Mouse (Mus musculus) stomach, postnatal 0 days (tissue): ENCODE measurements at regions not wholly inside any gene's neighbourhood (a gene's known extent, or its start where the extent isn't known, plus 50 kb on each side); places are given as distances from the start of the nearest gene placed in this dataset.

Source experiments
- ATAC-seq: fragments of 200-750 bp; cut with Nextera tagmentation; 2 replicates; pipeline ENCODE4 v1.8.0; 2017; ENCODE audit not compliant: low FRiP score, low TSS enrichment
- DNase-seq: peaks from one replicate; pipeline ENCODE4 v3.0.0-alpha.2; 2016; ENCODE audit warnings: low spot score
- H3K27ac ChIP-seq: fragments of 300-500 bp; sonication (generic); replicated peaks from 2 replicates; pipeline ENCODE4 v1.5.1; 2014; ENCODE audit warnings: mild to moderate bottlenecking, control low read depth
- H3K27me3 ChIP-seq: fragments of 300-500 bp; sonication (generic); 2 replicates; pipeline ENCODE4 v1.6.1; 2014; ENCODE audit warnings: low read length; ENCODE audit not compliant: control insufficient read depth, insufficient read depth
- H3K36me3 ChIP-seq: fragments of 300-500 bp; sonication (generic); 2 replicates; pipeline ENCODE4 v1.6.1; 2014; ENCODE audit warnings: low read length, mixed read lengths; ENCODE audit not compliant: control insufficient read depth, insufficient read depth
- H3K4me1 ChIP-seq: fragments of 300-500 bp; sonication (generic); replicated peaks from 2 replicates; pipeline ENCODE4 v1.6.1; 2014; ENCODE audit warnings: antibody characterized with exemption; ENCODE audit not compliant: control insufficient read depth, insufficient read depth
- H3K4me2 ChIP-seq: fragments of 300-500 bp; sonication (generic); replicated peaks from 2 replicates; pipeline ENCODE4 v1.6.1; 2014; ENCODE audit warnings: low read depth, mild to moderate bottlenecking, control low read depth, moderate library complexity
- H3K4me3 ChIP-seq: fragments of 300-500 bp; sonication (generic); 2 replicates; pipeline ENCODE4 v1.5.1; 2014; ENCODE audit warnings: low read depth, low read length, control low read depth
- H3K9ac ChIP-seq: fragments of 300-500 bp; sonication (generic); 2 replicates; pipeline ENCODE4 v1.6.1; 2014; ENCODE audit warnings: mild to moderate bottlenecking, low read length, control low read depth, mixed read lengths
- H3K9me3 ChIP-seq: fragments of 300-500 bp; sonication (generic); 2 replicates; pipeline ENCODE4 v1.6.1; 2016; ENCODE audit warnings: low read length; ENCODE audit not compliant: control insufficient read depth
- CTCF ChIP-seq: IDR thresholded peaks from 2 replicates; pipeline ENCODE4 v1.5.1; 2016; ENCODE audit warnings: antibody characterized with exemption, low read depth, mild to moderate bottlenecking, moderate library complexity
- EP300 ChIP-seq: optimal IDR thresholded peaks from 2 replicates; pipeline ENCODE3; 2016; ENCODE audit warnings: antibody characterized with exemption
- WGBS: fragments of 180-500 bp; shearing (Covaris S2); extraction: QIAGEN DNeasy Blood & Tissue Kit; methylation state at CpG from one replicate; pipeline ENCODE4 v1.1.7; 2014; 5-methylcytosine and 5-hydroxymethylcytosine counted together

DNA sequence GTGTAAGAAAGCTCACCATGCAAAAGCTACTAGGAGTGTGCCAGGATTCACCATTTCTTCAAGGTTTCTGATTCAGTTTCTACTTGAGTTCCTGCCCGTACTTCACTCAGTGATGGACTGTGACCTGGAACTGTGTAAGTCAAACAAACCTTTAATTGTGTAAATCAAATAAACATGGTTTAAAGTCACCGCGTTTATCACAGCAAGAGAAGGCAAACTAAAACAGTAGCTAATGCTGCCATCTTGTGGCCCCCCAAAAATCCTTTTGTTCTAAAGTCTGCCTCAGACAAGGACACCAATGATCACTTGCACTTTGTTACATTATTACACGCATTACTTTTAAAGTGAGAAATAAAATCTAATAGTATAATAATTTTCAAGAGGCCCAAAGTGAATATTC is 63.6 kb upstream of the Dcx start:
- Histone ChIP-seq H3K4me2 (no peak overlapping the region), H3K27ac (no peak overlapping the region), H3K9ac (no peak overlapping the region), H3K36me3 (no peaks in the 10 kb centered on the region), H3K4me3 (no peak overlapping the region), H3K4me1 (no peaks in the 10 kb centered on the region), H3K27me3 (no peaks in the 10 kb centered on the region), H3K9me3 (no peaks in the 10 kb centered on the region)
- 23% methylated on average over 4 of the region's 4 CpGs for WGBS
- ATAC-seq (no peak), DNase-seq (peak; percentile 16)
- peak; percentile 68 for TF ChIP-seq CTCF
- no peak for TF ChIP-seq EP300
